20 mouse cellular contexts compared by ENCODE assay signal in genomic region chr5:91205350-91205880, GRCm38 (mm10).
"Had no signal": no experiment of that assay in that cellular context is flagged by ENCODE, and none has a peak within 500 bp of the region (broad histone marks: within the 10 kb centered on the region; RNA-seq: fewer than 3 reads in every experiment).

No protein-coding gene starts in this region.

- ATAC-seq: forebrain, embryonic 16.5 days; hindbrain, embryonic 16.5 days; inflammation-experienced regulatory T-cells, adult 6 months had no signal

- H3K4me3 ChIP-seq: gastrocnemius, adult 2 months; heart, embryonic 10.5 days; heart, embryonic 12.5 days; hindbrain, embryonic 10.5 days; hindbrain, embryonic 12.5 days; kidney, embryonic 15.5 days; limb, embryonic 13.5 days had no signal

- H3K4me2 ChIP-seq: heart, embryonic 12.5 days; hindbrain, embryonic 12.5 days; hindbrain, embryonic 14.5 days; kidney, embryonic 15.5 days; limb, embryonic 13.5 days had no signal

- H3K4me1 ChIP-seq: hindbrain, embryonic 10.5 days; hindbrain, embryonic 12.5 days; kidney, embryonic 15.5 days; limb, embryonic 13.5 days had no signal

- H3K27ac ChIP-seq: gastrocnemius, adult 2 months; heart, embryonic 10.5 days; hindbrain, embryonic 10.5 days; hindbrain, embryonic 12.5 days; hindbrain, embryonic 14.5 days; kidney, embryonic 15.5 days; kidney, postnatal 0 days; limb, embryonic 13.5 days had no signal

- H3K9me3 ChIP-seq: heart, embryonic 10.5 days; heart, embryonic 12.5 days; hindbrain, embryonic 10.5 days; hindbrain, embryonic 12.5 days; kidney, embryonic 15.5 days; limb, embryonic 13.5 days had no signal

- H3K27me3 ChIP-seq: heart, embryonic 12.5 days; hindbrain, embryonic 12.5 days; kidney, embryonic 15.5 days; limb, embryonic 13.5 days had no signal

- DNase-seq: gastrocnemius, adult 2 months; gastrocnemius, postnatal 10 days; gastrocnemius, postnatal 25 days; heart, adult 18-20 months; heart, postnatal 10 days; heart, postnatal 4 days; layer of hippocampus, adult 9-11 months; layer of hippocampus, postnatal 36 days; left cerebral cortex, postnatal 4 days had no signal

- H3K36me3 ChIP-seq: heart, embryonic 10.5 days; heart, embryonic 12.5 days; hindbrain, embryonic 10.5 days; hindbrain, embryonic 12.5 days; kidney, embryonic 15.5 days; limb, embryonic 13.5 days had no signal

- H3K9ac ChIP-seq: heart, embryonic 12.5 days; hindbrain, embryonic 12.5 days; hindbrain, embryonic 14.5 days; kidney, embryonic 15.5 days; limb, embryonic 13.5 days had no signal
